Mouse (Mus musculus) CH12.LX (cell line): ENCODE data around the gene Phlda1. TPM values are rescaled to one million over a fixed set of nuclear protein-coding genes. Genes with fewer than 3 reads are reported as not detected.
A peak's percentile ranks its signal among the peaks of the same experiment; 100 is the strongest.

Source experiments
- DNase-seq: peaks from one replicate; pipeline ENCODE4 v3.0.0-alpha.2; 2013; ENCODE audit errors: extremely low read depth
- H3K27ac ChIP-seq: 2 replicates; pipeline ENCODE4 v1.5.1; 2012; ENCODE audit warnings: low read depth, mild to moderate bottlenecking, control low read depth, moderate library complexity; ENCODE audit not compliant: insufficient read depth
- H3K27me3 ChIP-seq: replicated peaks from 2 replicates; pipeline ENCODE3; 2012; ENCODE audit warnings: inconsistent platforms
- H3K36me3 ChIP-seq, 2 experiments: replicated peaks in 1 of 2; 2 replicates each; pipeline versions ENCODE3 to v1.6.1; 2012; ENCODE audit warnings: inconsistent platforms in 1 of 2, low read length in 1 of 2, mild to moderate bottlenecking in 1 of 2, mixed read lengths in 1 of 2, moderate library complexity in 1 of 2; ENCODE audit not compliant: control insufficient read depth in 1 of 2, insufficient read depth in 1 of 2
- H3K4me1 ChIP-seq, 2 experiments: 2 replicates each; pipeline ENCODE4 v1.6.1; 2012; ENCODE audit warnings: inconsistent platforms in 1 of 2, moderate library complexity in 1 of 2; ENCODE audit not compliant: insufficient read depth in 2 of 2, control insufficient read depth in 1 of 2
- H3K4me2 ChIP-seq: 2 replicates; pipeline ENCODE4 v1.6.1; 2012; ENCODE audit warnings: low read depth, mild to moderate bottlenecking, control low read depth; ENCODE audit not compliant: poor library complexity, insufficient read depth, severe bottlenecking
- H3K4me3 ChIP-seq, 3 experiments: fragments of 150-350 bp in 1 of 3; sonication (generic) in 1 of 3; replicated peaks in 1 of 3; 2 replicates each; pipeline versions ENCODE3 to v1.5.1; 2011 to 2012; ENCODE audit warnings: low read depth in 2 of 3, low read length in 2 of 3, mild to moderate bottlenecking in 2 of 3, moderate library complexity in 2 of 3, control low read depth in 1 of 3, improper control_type of control experiment in 1 of 3, inconsistent platforms in 1 of 3, mixed read lengths in 1 of 3; ENCODE audit not compliant: poor library complexity in 1 of 3
- H3K79me2 ChIP-seq: replicated peaks from 2 replicates; pipeline ENCODE4 v1.6.1; 2012; ENCODE audit warnings: mild to moderate bottlenecking, moderate library complexity; ENCODE audit not compliant: control insufficient read depth, poor library complexity, insufficient read depth, severe bottlenecking; ENCODE audit errors: extremely low read depth
- H3K9ac ChIP-seq: 2 replicates; pipeline ENCODE4 v1.6.1; 2012; ENCODE audit warnings: low read depth, mild to moderate bottlenecking, control low read depth, moderate library complexity; ENCODE audit not compliant: insufficient read depth
- H3K9me3 ChIP-seq: replicated peaks from 2 replicates; pipeline ENCODE3; 2012; ENCODE audit warnings: low read length, inconsistent platforms, mixed read lengths
- BHLHE40 ChIP-seq: IDR thresholded peaks from 2 replicates; pipeline ENCODE4 v1.6.1; 2011; ENCODE audit warnings: mild to moderate bottlenecking, low read depth, low read length, improper control_type of control experiment
- CHD1 ChIP-seq: IDR thresholded peaks from 2 replicates; pipeline ENCODE4 v1.6.1; 2012; ENCODE audit warnings: low read depth, low read length, improper control_type of control experiment, inconsistent platforms
- CHD2 ChIP-seq: IDR thresholded peaks from 2 replicates; pipeline ENCODE4 v1.6.1; 2011; ENCODE audit warnings: low read length, improper control_type of control experiment
- CTCF ChIP-seq, 2 experiments: IDR thresholded peaks in 1 of 2; conservative IDR thresholded peaks in 1 of 2; 2 replicates each; pipeline ENCODE4 v1.5.1; 2011 to 2012; ENCODE audit warnings: low read depth in 2 of 2, low read length in 2 of 2, improper control_type of control experiment in 1 of 2, inconsistent platforms in 1 of 2, mild to moderate bottlenecking in 1 of 2, moderate library complexity in 1 of 2
- E2F4 ChIP-seq: IDR thresholded peaks from 2 replicates; pipeline ENCODE4 v1.6.1; 2011; ENCODE audit warnings: low read depth, low read length, improper control_type of control experiment; ENCODE audit not compliant: insufficient replicate concordance
- ELF1 ChIP-seq: IDR thresholded peaks from 2 replicates; pipeline ENCODE4 v1.6.1; 2014; ENCODE audit warnings: low read depth, mild to moderate bottlenecking, inconsistent platforms, low read length, improper control_type of control experiment
- EP300 ChIP-seq: IDR thresholded peaks from 2 replicates; pipeline ENCODE4 v1.6.1; 2011; ENCODE audit warnings: low read length, improper control_type of control experiment
- ETS1 ChIP-seq: conservative IDR thresholded peaks from 2 replicates; pipeline ENCODE4 v1.6.1; 2012; ENCODE audit warnings: low read depth, mild to moderate bottlenecking, inconsistent platforms, low read length, improper control_type of control experiment, moderate library complexity
- GABPA ChIP-seq: IDR thresholded peaks from 2 replicates; pipeline ENCODE4 v1.6.1; 2012; ENCODE audit warnings: low read depth, low read length, improper control_type of control experiment, inconsistent platforms; ENCODE audit not compliant: insufficient replicate concordance
- HCFC1 ChIP-seq: IDR thresholded peaks from 2 replicates; pipeline ENCODE4 v1.6.1; 2012; ENCODE audit warnings: low read depth, mild to moderate bottlenecking, inconsistent platforms, low read length, improper control_type of control experiment
- IRF4 ChIP-seq: IDR thresholded peaks from 2 replicates; pipeline ENCODE4 v1.6.1; 2014; ENCODE audit warnings: low read depth, mild to moderate bottlenecking, inconsistent platforms, low read length, improper control_type of control experiment
- JUN ChIP-seq: IDR thresholded peaks from 2 replicates; pipeline ENCODE4 v1.6.1; 2011; ENCODE audit warnings: low read depth, mild to moderate bottlenecking, low read length, improper control_type of control experiment, moderate library complexity; ENCODE audit not compliant: insufficient read depth
- JUND ChIP-seq: conservative IDR thresholded peaks from 2 replicates; pipeline ENCODE4 v1.6.1; 2011; ENCODE audit warnings: low read depth, low read length, improper control_type of control experiment
- KAT2A ChIP-seq: IDR thresholded peaks from 2 replicates; pipeline ENCODE4 v1.6.1; 2012; ENCODE audit warnings: low read length, improper control_type of control experiment, inconsistent platforms; ENCODE audit not compliant: insufficient replicate concordance
- MAFK ChIP-seq: IDR thresholded peaks from 2 replicates; pipeline ENCODE4 v1.6.1; 2011; ENCODE audit warnings: low read length, improper control_type of control experiment; ENCODE audit not compliant: insufficient replicate concordance
- MAX ChIP-seq: IDR thresholded peaks from 2 replicates; pipeline ENCODE4 v1.6.1; 2011; ENCODE audit warnings: low read length, improper control_type of control experiment
- MAZ ChIP-seq: IDR thresholded peaks from 2 replicates; pipeline ENCODE4 v1.6.1; 2012; ENCODE audit warnings: low read depth, mild to moderate bottlenecking, inconsistent platforms, low read length, improper control_type of control experiment, moderate library complexity
- MEF2A ChIP-seq: IDR thresholded peaks from 2 replicates; pipeline ENCODE4 v1.6.1; 2014; ENCODE audit warnings: low read depth, mild to moderate bottlenecking, inconsistent platforms, low read length, improper control_type of control experiment, borderline replicate concordance
- MXI1 ChIP-seq: IDR thresholded peaks from 2 replicates; pipeline ENCODE4 v1.6.1; 2011; ENCODE audit warnings: mild to moderate bottlenecking, low read depth, low read length, improper control_type of control experiment
- MYC ChIP-seq: IDR thresholded peaks from 2 replicates; pipeline ENCODE4 v1.6.1; 2011; ENCODE audit warnings: low read depth, mild to moderate bottlenecking, improper control_type of control experiment, low read length
- NELFE ChIP-seq: IDR thresholded peaks from 2 replicates; pipeline ENCODE4 v1.6.1; 2011; ENCODE audit warnings: low read depth, low read length, improper control_type of control experiment
- NRF1 ChIP-seq: IDR thresholded peaks from 2 replicates; pipeline ENCODE4 v1.6.1; 2014; ENCODE audit warnings: low read depth, mild to moderate bottlenecking, inconsistent platforms, low read length, improper control_type of control experiment, moderate library complexity
- PAX5 ChIP-seq: IDR thresholded peaks from 2 replicates; pipeline ENCODE4 v1.6.1; 2012; ENCODE audit warnings: low read length, inconsistent platforms, mixed read lengths
- POLR2A ChIP-seq: IDR thresholded peaks from 2 replicates; pipeline ENCODE4 v1.6.1; 2011; ENCODE audit warnings: low read depth, mild to moderate bottlenecking, improper control_type of control experiment, low read length
- POLR2AphosphoS2 ChIP-seq: IDR thresholded peaks from 2 replicates; pipeline ENCODE4 v1.6.1; 2011; ENCODE audit warnings: low read depth, low read length, improper control_type of control experiment
- RAD21 ChIP-seq: IDR thresholded peaks from 2 replicates; pipeline ENCODE4 v1.6.1; 2011; ENCODE audit warnings: low read depth, mild to moderate bottlenecking, low read length, improper control_type of control experiment, moderate library complexity
- RCOR1 ChIP-seq: conservative IDR thresholded peaks from 2 replicates; pipeline ENCODE4 v1.6.1; 2012; ENCODE audit warnings: low read depth, mild to moderate bottlenecking, inconsistent platforms, low read length, improper control_type of control experiment
- SIN3A ChIP-seq: IDR thresholded peaks from 2 replicates; pipeline ENCODE4 v1.6.1; 2012; ENCODE audit warnings: low read length, improper control_type of control experiment, inconsistent platforms
- SMC3 ChIP-seq: IDR thresholded peaks from 2 replicates; pipeline ENCODE4 v1.6.1; 2011; ENCODE audit warnings: low read depth, low read length, improper control_type of control experiment
- TBP ChIP-seq: conservative IDR thresholded peaks from 2 replicates; pipeline ENCODE4 v1.6.1; 2011; ENCODE audit warnings: low read depth, low read length, improper control_type of control experiment
- TCF12 ChIP-seq: IDR thresholded peaks from 2 replicates; pipeline ENCODE4 v1.6.1; 2014; ENCODE audit warnings: low read depth, mild to moderate bottlenecking, inconsistent platforms, low read length, improper control_type of control experiment
- UBTF ChIP-seq: IDR thresholded peaks from 2 replicates; pipeline ENCODE4 v1.6.1; 2012; ENCODE audit warnings: low read depth, mild to moderate bottlenecking, inconsistent platforms, low read length, improper control_type of control experiment, moderate library complexity
- USF1 ChIP-seq: IDR thresholded peaks from 2 replicates; pipeline ENCODE4 v1.6.1; 2014; ENCODE audit warnings: low read depth, mild to moderate bottlenecking, inconsistent platforms, low read length, improper control_type of control experiment
- USF2 ChIP-seq: conservative IDR thresholded peaks from 2 replicates; pipeline ENCODE4 v1.6.1; 2011; ENCODE audit warnings: low read depth, low read length, improper control_type of control experiment
- ZC3H11A ChIP-seq: IDR thresholded peaks from 2 replicates; pipeline ENCODE4 v1.6.1; 2012; ENCODE audit warnings: low read depth, mild to moderate bottlenecking, inconsistent platforms, low read length, improper control_type of control experiment
- ZKSCAN1 ChIP-seq: IDR thresholded peaks from 2 replicates; pipeline ENCODE4 v1.6.1; 2012; ENCODE audit warnings: low read depth, inconsistent platforms, low read length, improper control_type of control experiment, borderline replicate concordance
- ZMIZ1 ChIP-seq: IDR thresholded peaks from 2 replicates; pipeline ENCODE4 v1.6.1; 2012; ENCODE audit warnings: low read depth, mild to moderate bottlenecking, inconsistent platforms, low read length, improper control_type of control experiment
- ZNF384 ChIP-seq: IDR thresholded peaks from 2 replicates; pipeline ENCODE4 v1.6.1; 2012; ENCODE audit warnings: low read depth, low read length, improper control_type of control experiment, inconsistent platforms
- dilution Hi-C: fragments of 300-500 bp; cut with MboI; formaldehyde crosslinking; loops from 2 replicates; pipeline ENCODE4 v1.14.3; 2020; ENCODE audit warnings: low sequenced_read_pairs; ENCODE audit not compliant: extremely low pct_unique_long_range_greater_than_20kb, extremely low pct_ligation_motif_present
- in situ Hi-C: fragments of 300-500 bp; cut with MboI; formaldehyde crosslinking; loops from 3 replicates; pipeline ENCODE4 v1.14.3; 2019; ENCODE audit warnings: low sequenced_read_pairs, low pct_ligation_motif_present, low pct_unique_long_range_greater_than_20kb, mixed read lengths
- polyA plus RNA-seq: library from polyadenylated mRNA; unstranded; fragments of >175 nt; gene quantifications from 2 replicates; pipeline ENCODE4 v1.2.1, GENCODE M21; 2012; ENCODE audit warnings: low read depth; ENCODE audit not compliant: insufficient read length
- total RNA-seq, 2 experiments: library from RNA; depleted of rRNA; stranded (reverse); fragments of 300-350 nt in 1 of 2; fragments of >200 nt in 1 of 2; gene quantifications; 2 replicates each; pipeline ENCODE4 v1.2.3; 2012 to 2014

The Phlda1 gene
- total and polyA plus RNA-seq, 3 experiments: 1.9 to 11.6 (median 2.1) TPM

DNA sequence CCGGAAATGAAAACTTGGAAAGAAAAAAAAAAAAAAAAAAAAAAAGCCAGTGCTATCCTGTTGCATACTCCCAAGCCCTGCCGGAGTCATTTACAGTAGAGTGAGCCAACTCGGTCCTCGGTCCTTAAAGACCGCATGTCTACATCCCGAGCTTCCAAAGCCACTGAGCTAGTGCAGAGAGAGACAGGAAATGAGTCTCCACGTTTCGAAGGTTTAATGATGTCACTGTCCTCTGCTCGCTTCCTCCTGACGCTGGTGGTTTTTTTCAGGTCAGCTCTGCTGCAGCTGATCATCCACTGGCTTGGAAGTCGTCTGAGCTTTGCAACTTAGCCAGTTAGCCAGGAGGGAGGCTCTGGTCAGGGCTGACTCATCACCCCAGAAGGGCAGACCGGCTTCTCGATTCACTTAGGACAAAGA is 10.1 kb downstream of the Phlda1 start:
- Histone ChIP-seq H3K4me2 (peak overlapping the region; percentile 95), H3K36me3 (no peaks in the 10 kb centered on the region), H3K9ac (peak overlapping the region; percentile 46), H3K4me3 (peak overlapping the region in 2 of 3 experiments; percentile 22 to 27), H3K27me3 (no peaks in the 10 kb centered on the region), H3K9me3 (no peaks in the 10 kb centered on the region), H3K27ac (peak overlapping the region; percentile 83), H3K79me2 (no peaks in the 10 kb centered on the region), H3K4me1 (peaks cover 12 to 44% of the 10 kb centered on the region in 2 experiments)
- dilution Hi-C loops: no loop called here
- DNase-seq: peak; percentile 81
- in situ Hi-C loops: loop anchor here (25.0 kb wide), 2 partner anchors 121 to 221 kb away; no protein-coding TSS in a partner anchor
- peak; percentile 68 for TF ChIP-seq MEF2A
- TF ChIP-seq E2F4: no peak
- TF ChIP-seq TCF12: peak; percentile 80
- TF ChIP-seq IRF4: peak; percentile 82
- TF ChIP-seq MAX: peak; percentile 84
- TF ChIP-seq HCFC1: peak; percentile 48; the same call in 1 of the 2 replicates
- no peak for TF ChIP-seq POLR2AphosphoS2
- TF ChIP-seq RCOR1: 0 out of 2 replicates have a peak, but pooled peaks have one; percentile 61
- TF ChIP-seq JUND: peak; percentile 74
- TF ChIP-seq GABPA: no peak
- peak; percentile 25 for TF ChIP-seq SMC3
- peak; percentile 55; the same call in 1 of the 2 replicates for TF ChIP-seq CHD1
- peak; percentile 84 for TF ChIP-seq SIN3A
- TF ChIP-seq UBTF: no peak
- peak; percentile 66 for TF ChIP-seq ELF1
- TF ChIP-seq BHLHE40: peak; percentile 93
- no peak; the same call in 1 of the 2 replicates for TF ChIP-seq NELFE
- no peak for TF ChIP-seq NRF1
- peak; percentile 67; the same call in 1 of the 2 replicates for TF ChIP-seq MAFK
- TF ChIP-seq USF1: no peak
- no peak for TF ChIP-seq KAT2A
- peak; percentile 92 for TF ChIP-seq ZNF384
- TF ChIP-seq RAD21: no peak; the same call in none of the 2 replicates
- TF ChIP-seq ETS1: peak; percentile 95
- no peak for TF ChIP-seq ZKSCAN1
- TF ChIP-seq USF2: no peak
- TF ChIP-seq MXI1: no peak; the same call in 1 of the 2 replicates
- peak; percentile 79 for TF ChIP-seq JUN
- TF ChIP-seq MYC: peak; percentile 87
- TF ChIP-seq PAX5: no peak
- no peak for TF ChIP-seq ZC3H11A
- TF ChIP-seq TBP: peak; percentile 65
- no peak for TF ChIP-seq CTCF (conservative IDR thresholded peaks at IDR 0.05 in 1 of 2, IDR thresholded peaks at IDR 0.05 in 1 of 2; ENCODE audit: low read depth in 2 of 2, low read length in 2 of 2)
- TF ChIP-seq EP300: peak; percentile 86
- peak; percentile 43 for TF ChIP-seq POLR2A
- TF ChIP-seq ZMIZ1: no peak
- peak; percentile 80 for TF ChIP-seq MAZ
- peak; percentile 70 for TF ChIP-seq CHD2
